Mouse (Mus musculus): ENCODE data around the gene Pate3.
"Not testable (repeated sequence)": the region's sequence is repeated elsewhere in the genome, so short reads cannot be mapped to it uniquely, and the experiment has no call there.

DNA sequence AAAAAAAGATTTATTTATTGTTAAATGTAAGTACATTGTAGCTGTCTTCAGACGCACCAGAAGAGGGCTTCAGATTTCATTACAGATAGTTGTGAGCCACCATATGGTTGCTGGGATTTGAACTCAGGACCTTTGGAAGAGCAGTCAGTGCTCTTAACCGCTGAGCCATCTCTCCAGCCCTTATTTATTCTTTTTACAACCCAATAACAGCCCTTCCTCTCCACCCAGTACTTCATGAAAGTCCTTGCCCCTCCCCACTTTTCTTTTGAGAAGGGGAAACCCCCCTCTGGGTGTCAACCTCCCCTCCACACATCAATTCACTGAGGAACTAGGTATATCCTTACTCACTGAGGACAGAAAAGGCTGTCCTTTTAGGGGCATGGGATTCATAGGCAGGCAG is 31.2 kb downstream of the Pate3 start:
- TF ChIP-seq EP300 (optimal IDR thresholded peaks at IDR 0.05); CTCF (IDR thresholded peaks at IDR 0.05; ENCODE audit: low read depth): not testable (repeated sequence)
